21 mouse cellular contexts compared by ENCODE assay signal in the genomic region with DNA sequence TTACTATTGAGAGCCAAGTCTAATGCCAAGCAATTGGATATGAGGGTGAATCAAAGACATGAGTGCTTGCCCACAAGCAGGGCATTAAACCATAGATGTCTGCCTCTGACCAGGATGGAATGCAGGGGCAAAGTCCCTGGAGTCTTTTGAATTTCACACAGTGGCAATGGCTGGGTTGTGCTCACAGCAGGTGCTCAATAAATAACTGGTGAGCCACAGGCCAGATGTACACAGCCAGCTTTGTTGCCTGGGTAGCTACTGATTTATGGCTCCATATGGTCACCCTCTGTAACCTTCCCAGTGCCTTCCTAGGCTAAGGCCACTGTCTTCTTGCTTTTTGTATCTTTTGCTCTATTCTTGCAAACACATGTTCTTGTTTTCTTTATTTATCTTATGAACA.
DNase-seq lines count a peak whose midpoint lies in the region; ATAC-seq and TF ChIP-seq lines count a peak whose summit lies in the region.
"Had no signal": no experiment of that assay in that cellular context is flagged by ENCODE, and none has a peak within 500 bp of the region (broad histone marks: within the 10 kb centered on the region; RNA-seq: fewer than 3 reads in every experiment).

No protein-coding gene starts in this region.

- no peaks in the 10 kb centered on the region for H3K27me3 ChIP-seq in hindbrain, embryonic 11.5 days (ENCODE audit: control insufficient read depth, insufficient read depth, low read length)
- no peaks in the 10 kb centered on the region for H3K27me3 ChIP-seq in hindbrain, postnatal 0 days (ENCODE audit: insufficient read depth, low read length)
- H3K27me3 ChIP-seq in C2C12 (ENCODE audit: control insufficient read depth, insufficient read depth, insufficient read length), result no peaks in the 10 kb centered on the region
- no peaks in the 10 kb centered on the region for H3K27me3 ChIP-seq in limb, embryonic 12.5 days
- H3K27me3 ChIP-seq in liver, embryonic 12.5 days (replicated peaks), result no peaks in the 10 kb centered on the region
- H3K27me3 ChIP-seq: embryonic facial prominence, embryonic 15.5 days; heart, embryonic 15.5 days; hindbrain, embryonic 15.5 days; Patski had no signal

- H3K9ac ChIP-seq in hindbrain, embryonic 11.5 days (ENCODE audit: low read depth, low read length), result no peak overlapping the region
- H3K9ac ChIP-seq in hindbrain, postnatal 0 days (replicated peaks; ENCODE audit: low read length), result no peak overlapping the region
- no peak overlapping the region for H3K9ac ChIP-seq in limb, embryonic 12.5 days (replicated peaks)
- H3K9ac ChIP-seq in liver, embryonic 12.5 days, result no peak overlapping the region
- H3K9ac ChIP-seq: embryonic facial prominence, embryonic 15.5 days; forebrain, postnatal 0 days; heart, embryonic 15.5 days; hindbrain, embryonic 15.5 days; liver, postnatal 0 days had no signal

- H3K4me2 ChIP-seq in hindbrain, embryonic 11.5 days (replicated peaks; ENCODE audit: low read depth, low read length), result no peak overlapping the region
- no peak overlapping the region for H3K4me2 ChIP-seq in hindbrain, postnatal 0 days (ENCODE audit: low read depth, low read length)
- H3K4me2 ChIP-seq in limb, embryonic 12.5 days, result no peak overlapping the region
- no peak overlapping the region for H3K4me2 ChIP-seq in liver, embryonic 12.5 days
- H3K4me2 ChIP-seq: embryonic facial prominence, embryonic 15.5 days; heart, embryonic 15.5 days; hindbrain, embryonic 15.5 days; midbrain, embryonic 11.5 days had no signal

- no peaks in the 10 kb centered on the region for H3K4me1 ChIP-seq in hindbrain, embryonic 11.5 days (replicated peaks; ENCODE audit: control insufficient read depth, insufficient read depth, low read length)
- no peaks in the 10 kb centered on the region for H3K4me1 ChIP-seq in hindbrain, postnatal 0 days (ENCODE audit: insufficient read depth, low read length)
- H3K4me1 ChIP-seq in limb, embryonic 12.5 days (replicated peaks), result peaks cover 6% of the 10 kb centered on the region
- no peaks in the 10 kb centered on the region for H3K4me1 ChIP-seq in liver, embryonic 12.5 days
- H3K4me1 ChIP-seq: embryonic facial prominence, embryonic 15.5 days; heart, embryonic 15.5 days; hindbrain, embryonic 15.5 days had no signal

- no peaks in the 10 kb centered on the region for H3K9me3 ChIP-seq in hindbrain, embryonic 11.5 days (ENCODE audit: control insufficient read depth, low read length)
- no peaks in the 10 kb centered on the region for H3K9me3 ChIP-seq in hindbrain, postnatal 0 days (ENCODE audit: low read length)
- H3K9me3 ChIP-seq in limb, embryonic 12.5 days, result no peaks in the 10 kb centered on the region
- no peaks in the 10 kb centered on the region for H3K9me3 ChIP-seq in liver, embryonic 12.5 days (replicated peaks)
- H3K9me3 ChIP-seq: embryonic facial prominence, embryonic 15.5 days; heart, embryonic 15.5 days; hindbrain, embryonic 15.5 days had no signal

- H3K36me3 ChIP-seq in hindbrain, embryonic 11.5 days (ENCODE audit: control insufficient read depth, insufficient read depth, low read length), result no peaks in the 10 kb centered on the region
- no peaks in the 10 kb centered on the region for H3K36me3 ChIP-seq in hindbrain, postnatal 0 days (ENCODE audit: insufficient read depth, low read length)
- H3K36me3 ChIP-seq in C2C12 (ENCODE audit: control insufficient read depth, insufficient read depth), result no peaks in the 10 kb centered on the region
- no peaks in the 10 kb centered on the region for H3K36me3 ChIP-seq in limb, embryonic 12.5 days
- no peaks in the 10 kb centered on the region for H3K36me3 ChIP-seq in liver, embryonic 12.5 days
- H3K36me3 ChIP-seq: embryonic facial prominence, embryonic 15.5 days; heart, embryonic 15.5 days; hindbrain, embryonic 15.5 days had no signal

- H3K4me3 ChIP-seq in hindbrain, embryonic 11.5 days (ENCODE audit: low read depth, low read length), result no peak overlapping the region
- H3K4me3 ChIP-seq in hindbrain, postnatal 0 days (ENCODE audit: low read length), result no peak overlapping the region
- H3K4me3 ChIP-seq in C2C12 (ENCODE audit: insufficient read depth, poor library complexity, severe bottlenecking), result no peak overlapping the region
- H3K4me3 ChIP-seq in limb, embryonic 12.5 days (replicated peaks), result no peak overlapping the region
- no peak overlapping the region for H3K4me3 ChIP-seq in liver, embryonic 12.5 days
- H3K4me3 ChIP-seq: embryonic facial prominence, embryonic 15.5 days; heart, adult 2 months; heart, embryonic 15.5 days; hindbrain, embryonic 15.5 days had no signal

- TF ChIP-seq CTCF in hindbrain, postnatal 0 days (IDR thresholded peaks at IDR 0.05; ENCODE audit: low read depth), result no peak
- TF ChIP-seq CTCF in C2C12 (IDR thresholded peaks at IDR 0.05; ENCODE audit: control insufficient read depth, insufficient read depth, insufficient read length), result no peak

- ATAC-seq in hindbrain, embryonic 11.5 days (ENCODE audit: low FRiP score), result peak; percentile 87
- ATAC-seq in hindbrain, postnatal 0 days, result no peak
- ATAC-seq in limb, embryonic 12.5 days (ENCODE audit: insufficient number of reproducible peaks, insufficient read depth, low FRiP score, low TSS enrichment, low read depth), result 0 out of 2 replicates have a peak, but pooled peaks have one; percentile 59
- no peak for ATAC-seq in granulocyte monocyte progenitor cell, adult 5-6 weeks (replicated peaks; ENCODE audit: poor library complexity, severe bottlenecking)
- no peak for ATAC-seq in liver, embryonic 12.5 days
- ATAC-seq: activated CD4-positive, CD25-positive, alpha-beta regulatory T cell, adult 4 months; forebrain, postnatal 0 days; liver, postnatal 0 days; Patski had no signal

- no peaks in the 10 kb centered on the region for H3K79me2 ChIP-seq in C2C12 (ENCODE audit: control insufficient read depth, insufficient read depth)

- peak; percentile 1 for DNase-seq in hindbrain, embryonic 11.5 days (ENCODE audit: low spot score)
- no peak for DNase-seq in hindbrain, postnatal 0 days (ENCODE audit: low spot score)
- DNase-seq in embryo, embryonic 11 days, result peak; percentile 55
- DNase-seq in urinary bladder, postnatal 14 days (ENCODE audit: low spot score), result no peak
- DNase-seq: adrenal gland, postnatal 25 days; B cell, adult 2 months; cerebellum, adult 18-20 months; forebrain, postnatal 0 days; heart, adult 2 months; kidney, postnatal 14 days; liver, postnatal 0 days had no signal

- no peaks in the 10 kb centered on the region for H3K79me3 ChIP-seq in C2C12 (ENCODE audit: low read depth)

- no peak overlapping the region for H3K27ac ChIP-seq in hindbrain, embryonic 11.5 days (ENCODE audit: low read depth, low read length)
- H3K27ac ChIP-seq in hindbrain, postnatal 0 days, result no peak overlapping the region
- no peak overlapping the region for H3K27ac ChIP-seq in limb, embryonic 12.5 days
- H3K27ac ChIP-seq in liver, embryonic 12.5 days, result no peak overlapping the region
- H3K27ac ChIP-seq: embryonic facial prominence, embryonic 15.5 days; heart, adult 2 months; heart, embryonic 15.5 days; hindbrain, embryonic 15.5 days had no signal

- no peak overlapping the region for H3ac ChIP-seq in C2C12 (ENCODE audit: control insufficient read depth, insufficient read length, low read depth)

TF ChIP-seq in C2C12, 6 proteins besides CTCF, POLR2A, EP300 and RAD21:
- TF ChIP-seq USF1 (IDR thresholded peaks at IDR 0.05; ENCODE audit: low read depth) (no peak), MYOD1 (IDR thresholded peaks at IDR 0.05; ENCODE audit: control insufficient read depth, insufficient read length, low read depth) (peak; percentile 93), CEBPB (IDR thresholded peaks at IDR 0.05; ENCODE audit: low read depth) (no peak)

Comparison
In these comparisons a context has a peak if more than half of its experiments do, and no peak if none do; other contexts are left out.
1. ATAC-seq: peak in hindbrain, embryonic 11.5 days (single experiment) and limb, embryonic 12.5 days (single experiment); none in hindbrain, postnatal 0 days (single experiment), granulocyte monocyte progenitor cell, adult 5-6 weeks (single experiment) and liver, embryonic 12.5 days (single experiment).
2. DNase-seq: peak in hindbrain, embryonic 11.5 days (single experiment) and embryo, embryonic 11 days (single experiment); none in hindbrain, postnatal 0 days (single experiment) and urinary bladder, postnatal 14 days (single experiment).